Mouse (Mus musculus) thymus, adult 2 months (tissue): ENCODE data around the gene Ankrd52.

Experiments
- CTCF ChIP-seq: fragments of 200-500 bp; IDR thresholded peaks from 2 replicates; pipeline ENCODE4 v1.5.1; 2012; ENCODE audit warnings: mild to moderate bottlenecking, control low read depth, low read length, moderate library complexity, borderline replicate concordance; ENCODE audit not compliant: control insufficient read depth, poor library complexity, insufficient read depth; ENCODE audit errors: extremely low read depth
- POLR2A ChIP-seq: fragments of 200-500 bp; IDR thresholded peaks from 2 replicates; pipeline ENCODE4 v1.6.1; 2012; ENCODE audit warnings: mild to moderate bottlenecking, low read length, control low read depth, moderate library complexity; ENCODE audit not compliant: control insufficient read depth, poor library complexity, insufficient read depth; ENCODE audit errors: extremely low read depth

GRCm38 (mm10) chr10:128441324-128442119 lies 64.6 kb downstream of the Ankrd52 start:
- TF ChIP-seq POLR2A: no peak
- TF ChIP-seq CTCF: no peak
